Mouse (Mus musculus): Measurements from ENCODE around the gene Cdk14. TPM values are rescaled to one million over a fixed set of nuclear protein-coding genes. Genes with fewer than 3 reads are reported as not detected.

Gene Cdk14
- polyA plus RNA-seq, 1 experiment from 2014 or later = 22.7 TPM

- Histone ChIP-seq H3K4me3 (ENCODE audit: low read depth, low read length) (no peak overlapping the region), H3K4me2 (ENCODE audit: low read depth, severe bottlenecking) (no peak overlapping the region), H3K4me1 (ENCODE audit: control insufficient read depth, insufficient read depth, low read length) (no peaks in the 10 kb centered on the region), H3K9ac (ENCODE audit: low read length) (no peak overlapping the region), H3K27ac (replicated peaks; ENCODE audit: low read depth, low read length) (no peak overlapping the region), H3K9me3 (ENCODE audit: control insufficient read depth, low read length) (no peaks in the 10 kb centered on the region), H3K27me3 (ENCODE audit: control insufficient read depth, insufficient read depth, low read length) (no peaks in the 10 kb centered on the region), H3K36me3 (ENCODE audit: control insufficient read depth, insufficient read depth, low read length) (no peaks in the 10 kb centered on the region)
- ATAC-seq (ENCODE audit: insufficient number of reproducible peaks, low FRiP score, low TSS enrichment, low read depth) = no peak
- no peak for DNase-seq (ENCODE audit: low spot score)
- WGBS = 38% methylated on average over 1 of the region's 1 CpGs
Observed at GRCm38 (mm10) chr5:5175090-5175489, 245.0 kb downstream of the Cdk14 start.

GRCm38 (mm10) chr5:5166086-5166485 lies 254.0 kb downstream of the Cdk14 start:
- H3K4me2 ChIP-seq (ENCODE audit: low read depth, severe bottlenecking) = no peak overlapping the region
- no peaks in the 10 kb centered on the region for H3K27me3 ChIP-seq (ENCODE audit: control insufficient read depth, insufficient read depth, low read length)
- DNase-seq (ENCODE audit: low spot score) = no peak
- no peaks in the 10 kb centered on the region for H3K9me3 ChIP-seq (ENCODE audit: control insufficient read depth, low read length)
- H3K27ac ChIP-seq (replicated peaks; ENCODE audit: low read depth, low read length) = no peak overlapping the region
- no peaks in the 10 kb centered on the region for H3K4me1 ChIP-seq (ENCODE audit: control insufficient read depth, insufficient read depth, low read length)
- 28% methylated on average over 2 of the region's 2 CpGs for WGBS
- no peak for ATAC-seq (ENCODE audit: insufficient number of reproducible peaks, low FRiP score, low TSS enrichment, low read depth)
- no peak overlapping the region for H3K9ac ChIP-seq (ENCODE audit: low read length)
- H3K36me3 ChIP-seq (ENCODE audit: control insufficient read depth, insufficient read depth, low read length) = no peaks in the 10 kb centered on the region
- H3K4me3 ChIP-seq (ENCODE audit: low read depth, low read length) = no peak overlapping the region

DNA sequence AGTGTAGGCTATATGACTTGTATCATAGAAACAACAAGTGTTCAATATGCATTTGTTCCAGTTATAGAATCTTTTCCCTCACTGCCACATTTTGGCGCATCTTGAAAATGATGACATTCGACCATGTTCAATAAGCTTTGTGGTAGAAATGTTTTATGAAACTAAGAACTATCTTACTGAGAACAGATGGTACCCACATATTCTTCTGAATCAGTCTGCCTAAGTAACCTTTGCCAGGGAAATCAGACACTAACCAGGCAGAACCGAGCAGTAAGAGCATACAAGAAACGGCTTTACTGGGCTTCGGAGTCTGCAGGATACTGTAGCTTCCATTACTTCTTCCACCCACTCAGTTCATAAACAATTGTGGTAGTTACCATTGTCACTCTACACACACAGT lies 255.8 kb downstream of the Cdk14 start:
- WGBS = 93% methylated on average over 5 of the region's 5 CpGs
- no peak overlapping the region for H3K4me3 ChIP-seq (ENCODE audit: low read depth, low read length)
- no peak overlapping the region for H3K4me2 ChIP-seq (ENCODE audit: low read depth, severe bottlenecking)
- ATAC-seq (ENCODE audit: insufficient number of reproducible peaks, low FRiP score, low TSS enrichment, low read depth) = no peak
- H3K9ac ChIP-seq (ENCODE audit: low read length) = no peak overlapping the region
- no peaks in the 10 kb centered on the region for H3K27me3 ChIP-seq (ENCODE audit: control insufficient read depth, insufficient read depth, low read length)
- no peaks in the 10 kb centered on the region for H3K36me3 ChIP-seq (ENCODE audit: control insufficient read depth, insufficient read depth, low read length)
- H3K4me1 ChIP-seq (ENCODE audit: control insufficient read depth, insufficient read depth, low read length) = no peaks in the 10 kb centered on the region
- H3K27ac ChIP-seq (replicated peaks; ENCODE audit: low read depth, low read length) = no peak overlapping the region
- no peaks in the 10 kb centered on the region for H3K9me3 ChIP-seq (ENCODE audit: control insufficient read depth, low read length)
- no peak for DNase-seq (ENCODE audit: low spot score)

GRCm38 (mm10) chr5:5163823-5164222 lies 256.3 kb downstream of the Cdk14 start:
- no peaks in the 10 kb centered on the region for H3K27me3 ChIP-seq (ENCODE audit: control insufficient read depth, insufficient read depth, low read length)
- no peak overlapping the region for H3K27ac ChIP-seq (replicated peaks; ENCODE audit: low read depth, low read length)
- H3K36me3 ChIP-seq (ENCODE audit: control insufficient read depth, insufficient read depth, low read length) = no peaks in the 10 kb centered on the region
- no peak overlapping the region for H3K4me2 ChIP-seq (ENCODE audit: low read depth, severe bottlenecking)
- no peak overlapping the region for H3K4me3 ChIP-seq (ENCODE audit: low read depth, low read length)
- H3K4me1 ChIP-seq (ENCODE audit: control insufficient read depth, insufficient read depth, low read length) = no peaks in the 10 kb centered on the region
- no peak overlapping the region for H3K9ac ChIP-seq (ENCODE audit: low read length)
- H3K9me3 ChIP-seq (ENCODE audit: control insufficient read depth, low read length) = no peaks in the 10 kb centered on the region
- 94% methylated on average over 2 of the region's 2 CpGs for WGBS
- DNase-seq (ENCODE audit: low spot score) (no peak), ATAC-seq (ENCODE audit: insufficient number of reproducible peaks, low FRiP score, low TSS enrichment, low read depth) (no peak)

DNA sequence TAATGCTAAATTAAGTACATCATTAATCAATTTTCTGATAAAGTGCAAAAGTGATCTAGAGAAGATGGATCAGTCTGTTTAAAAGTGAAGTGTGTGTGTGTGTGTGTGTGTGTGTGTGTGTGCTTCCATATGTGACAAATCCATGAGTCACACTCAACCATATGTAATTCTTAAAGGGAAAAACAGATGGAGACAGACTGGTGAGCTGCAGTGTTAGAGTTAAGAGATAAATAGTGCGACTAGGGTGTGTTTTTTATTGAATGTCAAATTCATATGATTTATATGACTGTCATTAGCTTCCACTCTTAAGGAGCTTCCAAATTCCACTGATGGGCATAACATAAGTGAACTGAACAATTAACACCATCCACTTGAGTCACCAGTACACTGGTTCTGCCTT lies 260.6 kb downstream of the Cdk14 start:
- no peaks in the 10 kb centered on the region for H3K4me1 ChIP-seq (ENCODE audit: control insufficient read depth, insufficient read depth, low read length)
- no peak overlapping the region for H3K9ac ChIP-seq (ENCODE audit: low read length)
- H3K27ac ChIP-seq (replicated peaks; ENCODE audit: low read depth, low read length) = no peak overlapping the region
- DNase-seq (ENCODE audit: low spot score) (no peak), ATAC-seq (ENCODE audit: insufficient number of reproducible peaks, low FRiP score, low TSS enrichment, low read depth) (no peak)
- H3K4me3 ChIP-seq (ENCODE audit: low read depth, low read length) = no peak overlapping the region
- WGBS = 82% methylated on average over 1 of the region's 1 CpGs
- no peaks in the 10 kb centered on the region for H3K27me3 ChIP-seq (ENCODE audit: control insufficient read depth, insufficient read depth, low read length)
- no peaks in the 10 kb centered on the region for H3K9me3 ChIP-seq (ENCODE audit: control insufficient read depth, low read length)
- no peak overlapping the region for H3K4me2 ChIP-seq (ENCODE audit: low read depth, severe bottlenecking)
- H3K36me3 ChIP-seq (ENCODE audit: control insufficient read depth, insufficient read depth, low read length) = no peaks in the 10 kb centered on the region

GRCm38 (mm10) chr5:5139855-5140254 lies 280.3 kb downstream of the Cdk14 start:
- Histone ChIP-seq H3K9ac (ENCODE audit: low read length) (no peak overlapping the region), H3K4me1 (ENCODE audit: control insufficient read depth, insufficient read depth, low read length) (no peaks in the 10 kb centered on the region), H3K27ac (replicated peaks; ENCODE audit: low read depth, low read length) (no peak overlapping the region), H3K27me3 (ENCODE audit: control insufficient read depth, insufficient read depth, low read length) (no peaks in the 10 kb centered on the region), H3K36me3 (ENCODE audit: control insufficient read depth, insufficient read depth, low read length) (no peaks in the 10 kb centered on the region), H3K4me2 (ENCODE audit: low read depth, severe bottlenecking) (no peak overlapping the region), H3K4me3 (ENCODE audit: low read depth, low read length) (no peak overlapping the region), H3K9me3 (ENCODE audit: control insufficient read depth, low read length) (no peaks in the 10 kb centered on the region)
- ATAC-seq (ENCODE audit: insufficient number of reproducible peaks, low FRiP score, low TSS enrichment, low read depth) = no peak
- 85% methylated on average over 5 of the region's 5 CpGs for WGBS
- no peak for DNase-seq (ENCODE audit: low spot score)

DNA sequence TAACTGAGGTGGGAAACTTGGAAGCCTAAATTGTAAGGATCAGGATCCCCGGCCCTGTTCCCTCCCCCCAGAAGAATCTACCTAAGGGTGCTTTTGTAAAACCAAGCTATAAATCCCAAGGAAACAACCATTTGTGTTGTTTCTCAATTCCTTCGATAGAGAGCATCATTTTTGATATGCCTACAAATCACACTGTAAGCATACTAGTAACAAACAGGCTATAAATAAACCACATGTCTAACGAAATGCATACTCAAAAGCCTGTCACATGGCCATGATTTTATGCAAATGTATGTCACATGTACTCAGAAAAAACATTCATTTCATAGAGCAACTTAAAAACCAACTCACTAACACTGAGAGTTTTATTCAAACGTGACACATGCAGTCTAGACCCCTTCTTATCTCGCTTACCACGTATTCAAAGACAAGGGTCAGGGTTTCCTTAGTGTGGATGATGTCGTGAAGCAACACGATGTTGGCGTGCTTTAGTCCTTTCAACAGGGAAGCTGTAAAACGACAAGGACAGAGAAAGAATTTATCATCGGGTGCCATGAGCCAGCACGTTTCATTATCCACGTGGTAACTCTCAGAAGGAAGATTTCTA lies 285.1 kb downstream of the Cdk14 start:
- H3K27me3 ChIP-seq (ENCODE audit: control insufficient read depth, insufficient read depth, low read length) = no peaks in the 10 kb centered on the region
- no peaks in the 10 kb centered on the region for H3K9me3 ChIP-seq (ENCODE audit: control insufficient read depth, low read length)
- 88% methylated on average over 13 of the region's 13 CpGs for WGBS
- H3K4me1 ChIP-seq (ENCODE audit: control insufficient read depth, insufficient read depth, low read length) = no peaks in the 10 kb centered on the region
- no peak overlapping the region for H3K4me2 ChIP-seq (ENCODE audit: low read depth, severe bottlenecking)
- no peak overlapping the region for H3K27ac ChIP-seq (replicated peaks; ENCODE audit: low read depth, low read length)
- H3K9ac ChIP-seq (ENCODE audit: low read length) = no peak overlapping the region
- ATAC-seq (ENCODE audit: insufficient number of reproducible peaks, low FRiP score, low TSS enrichment, low read depth) (no peak), DNase-seq (ENCODE audit: low spot score) (no peak)
- H3K4me3 ChIP-seq (ENCODE audit: low read depth, low read length) = no peak overlapping the region
- no peaks in the 10 kb centered on the region for H3K36me3 ChIP-seq (ENCODE audit: control insufficient read depth, insufficient read depth, low read length)

- DNase-seq (ENCODE audit: low spot score) (no peak), ATAC-seq (ENCODE audit: insufficient number of reproducible peaks, low FRiP score, low TSS enrichment, low read depth) (no peak)
- H3K9me3 ChIP-seq (ENCODE audit: control insufficient read depth, low read length) = no peaks in the 10 kb centered on the region
- WGBS = 88% methylated on average over 6 of the region's 6 CpGs
- no peak overlapping the region for H3K4me3 ChIP-seq (ENCODE audit: low read depth, low read length)
- no peaks in the 10 kb centered on the region for H3K27me3 ChIP-seq (ENCODE audit: control insufficient read depth, insufficient read depth, low read length)
- no peak overlapping the region for H3K27ac ChIP-seq (replicated peaks; ENCODE audit: low read depth, low read length)
- no peaks in the 10 kb centered on the region for H3K4me1 ChIP-seq (ENCODE audit: control insufficient read depth, insufficient read depth, low read length)
- H3K36me3 ChIP-seq (ENCODE audit: control insufficient read depth, insufficient read depth, low read length) = no peaks in the 10 kb centered on the region
- no peak overlapping the region for H3K9ac ChIP-seq (ENCODE audit: low read length)
- no peak overlapping the region for H3K4me2 ChIP-seq (ENCODE audit: low read depth, severe bottlenecking)
Observed at GRCm38 (mm10) chr5:5134143-5134904, 285.8 kb downstream of the Cdk14 start.

Measured in limb, embryonic 11.5 days (tissue).